Mouse (Mus musculus) layer of hippocampus, adult 18-20 months (tissue): Measurements from ENCODE around the gene C1ql4. TPM values are rescaled to one million over a fixed set of nuclear protein-coding genes. Genes with fewer than 3 reads are reported as not detected.
A peak's percentile ranks its signal among the peaks of the same experiment; 100 is the strongest.

ENCODE experiments used
- DNase-seq, 2 experiments: peaks; one replicate each; pipeline ENCODE4 v3.0.0; 2022; ENCODE audit warnings: low spot score in 2 of 2
- microRNA-seq, 2 experiments: library from miRNA; unstranded; fragments of <30 nt; microRNA quantifications; one replicate each; pipeline ENCODE4 v1.2.0; 2021
- total RNA-seq, 2 experiments: library from RNA; stranded (reverse); gene quantifications; 2 replicates each; pipeline ENCODE4 v1.2.3; 2021

The C1ql4 gene
- total RNA-seq, 2 experiments from 2014 or later: not detected

GRCm38 (mm10) chr15:99035431-99035830 is 52.2 kb downstream of the C1ql4 start:
- DNase-seq: peak; percentile 16 to 58

Small RNA genes within 50 kb of the gene (microRNA-seq; reads per million reads assigned to microRNA genes)
- gene Mir6960: 0 to 0.20 reads per million in 2 experiments

Other genes with a start within 250 kb of the C1ql4 start
- gene Kmt2d, start 216.6 kb downstream of the C1ql4 start, total RNA-seq: 100 to 1,000 TPM in 1 of 2 experiments, 10 to 100 TPM in 1; 89.1 to 103 TPM
- gene Rhebl1, start 193.3 kb downstream of the C1ql4 start, total RNA-seq: 1 to 10 TPM; 5.7 to 6.3 TPM
- under 1 TPM; 0.08 to 0.15 TPM for gene Dhh, start 189.3 kb downstream of the C1ql4 start, total RNA-seq
- gene Lmbr1l, start 169.6 kb downstream of the C1ql4 start, total RNA-seq: 10 to 100 TPM; 13.7 to 14.0 TPM
- 100 to 1,000 TPM; 448 to 490 TPM for gene Tuba1b, start 153.3 kb downstream of the C1ql4 start, total RNA-seq
- gene Gm49450, start 134.3 kb downstream of the C1ql4 start, total RNA-seq: not detected
- gene Tuba1a, start 134.1 kb downstream of the C1ql4 start, total RNA-seq: 100 to 1,000 TPM; 699 to 750 TPM
- 10 to 100 TPM; 48.9 to 55.6 TPM for gene Tuba1c, start 57.9 kb downstream of the C1ql4 start, total RNA-seq
- 1 to 10 TPM in 1 of 2 experiments, under 1 TPM in 1; 0.61 to 1.1 TPM for gene Prph, start 32.6 kb downstream of the C1ql4 start, total RNA-seq
- gene Troap, start 13.2 kb downstream of the C1ql4 start, total RNA-seq: under 1 TPM in 1 of 2 experiments, not detected in 1; 0.72 TPM
- under 1 TPM; 0.20 to 0.27 TPM for gene Dnajc22, start 5.4 kb upstream of the C1ql4 start, total RNA-seq
- gene Spats2, start 38.1 kb upstream of the C1ql4 start, total RNA-seq: 10 to 100 TPM; 30.1 to 31.4 TPM
- gene Kcnh3, start 137.0 kb upstream of the C1ql4 start, total RNA-seq: 10 to 100 TPM; 91.0 to 91.6 TPM
- gene Mcrs1, start 164.1 kb upstream of the C1ql4 start, total RNA-seq: 10 to 100 TPM; 77.2 to 78.3 TPM
- 10 to 100 TPM; 93.2 to 93.7 TPM for gene Prpf40b, start 207.3 kb upstream of the C1ql4 start, total RNA-seq
- gene Fam186b, start 208.1 kb upstream of the C1ql4 start, total RNA-seq: 1 to 10 TPM; 1.6 to 2.2 TPM